ENCODE assay signal across 9 mouse cellular contexts in genomic region chr7:37771491-37772375, GRCm38 (mm10). TPM values are rescaled to one million over a fixed set of nuclear protein-coding genes. Genes with fewer than 3 reads are reported as not detected.
DNase-seq lines count a peak whose midpoint lies in the region; ATAC-seq and TF ChIP-seq lines count a peak whose summit lies in the region.
"Had no signal": no experiment of that assay in that cellular context is flagged by ENCODE, and none has a peak within 500 bp of the region (broad histone marks: within the 10 kb centered on the region; RNA-seq: fewer than 3 reads in every experiment).

No protein-coding gene starts in this region.

- WGBS in kidney, adult 2 months: under 1% methylated on average over 75 of the region's 75 CpGs
- WGBS in embryonic facial prominence, embryonic 11.5 days: under 1% methylated on average over 43 of the region's 75 CpGs
- under 1% methylated on average over 73 of the region's 75 CpGs for WGBS in liver, embryonic 14.5 days (ENCODE audit: insufficient replicate concordance)
- under 1% methylated on average over 68 of the region's 75 CpGs for WGBS in stomach, embryonic 16.5 days

- no peaks in the 10 kb centered on the region for H3K4me1 ChIP-seq in kidney, adult 2 months (ENCODE audit: control insufficient read depth, insufficient read depth, low read length)
- no peaks in the 10 kb centered on the region for H3K4me1 ChIP-seq in embryonic facial prominence, embryonic 11.5 days (ENCODE audit: control insufficient read depth, insufficient read depth, low read length)
- no peaks in the 10 kb centered on the region for H3K4me1 ChIP-seq in liver, embryonic 14.5 days (replicated peaks; ENCODE audit: control insufficient read depth in 2 of 2, insufficient read depth in 2 of 2, low read length in 1 of 2)
- peaks cover 16% of the 10 kb centered on the region; the same call in 1 of the 2 replicates for H3K4me1 ChIP-seq in stomach, embryonic 16.5 days (ENCODE audit: control insufficient read depth, insufficient read depth, low read length)

- peak overlapping the region; percentile 96 for H3K4me2 ChIP-seq in embryonic facial prominence, embryonic 11.5 days (ENCODE audit: low read depth, low read length)
- H3K4me2 ChIP-seq in liver, embryonic 14.5 days (ENCODE audit: low read depth): peak overlapping the region; percentile 53
- peak overlapping the region; percentile 96 for H3K4me2 ChIP-seq in stomach, embryonic 16.5 days (ENCODE audit: low read depth, low read length)

- no peak for TF ChIP-seq EP300 in liver, embryonic 14.5 days (IDR thresholded peaks at IDR 0.05; ENCODE audit: low read depth)

- peak overlapping the region; percentile 73 for H3K9ac ChIP-seq in embryonic facial prominence, embryonic 11.5 days (replicated peaks; ENCODE audit: low read length)
- H3K9ac ChIP-seq in liver, embryonic 14.5 days (replicated peaks): no peak overlapping the region
- peak overlapping the region; percentile 79 for H3K9ac ChIP-seq in stomach, embryonic 16.5 days (ENCODE audit: low read length)

- TF ChIP-seq CTCF in kidney, adult 2 months (conservative IDR thresholded peaks at IDR 0.05; ENCODE audit: insufficient read depth, insufficient read length, low read depth, low read length): no peak
- no peak for TF ChIP-seq CTCF in liver, embryonic 14.5 days (IDR thresholded peaks at IDR 0.05; ENCODE audit: low read depth)

- no peaks in the 10 kb centered on the region for H3K9me3 ChIP-seq in embryonic facial prominence, embryonic 11.5 days (replicated peaks; ENCODE audit: control insufficient read depth, low read length)
- no peaks in the 10 kb centered on the region for H3K9me3 ChIP-seq in liver, embryonic 14.5 days (ENCODE audit: control insufficient read depth, low read length)
- H3K9me3 ChIP-seq in stomach, embryonic 16.5 days (replicated peaks; ENCODE audit: control insufficient read depth, low read length): no peaks in the 10 kb centered on the region

- no peaks in the 10 kb centered on the region for H3K36me3 ChIP-seq in kidney, adult 2 months (ENCODE audit: control insufficient read depth, insufficient read depth, low read length)
- no peaks in the 10 kb centered on the region for H3K36me3 ChIP-seq in embryonic facial prominence, embryonic 11.5 days (replicated peaks; ENCODE audit: control insufficient read depth, insufficient read depth, low read depth, low read length)
- H3K36me3 ChIP-seq in liver, embryonic 14.5 days (replicated peaks; ENCODE audit: control insufficient read depth, insufficient read depth, low read depth): no peaks in the 10 kb centered on the region
- H3K36me3 ChIP-seq in stomach, embryonic 16.5 days (ENCODE audit: control insufficient read depth, insufficient read depth, low read length): no peaks in the 10 kb centered on the region

- ATAC-seq in embryonic facial prominence, embryonic 11.5 days (replicated peaks; ENCODE audit: insufficient number of reproducible peaks, low FRiP score, low TSS enrichment, low read depth): peak; percentile 57
- ATAC-seq in liver, embryonic 14.5 days (ENCODE audit: insufficient read depth): no peak
- peak; percentile 31; the same call in 1 of the 2 replicates for ATAC-seq in stomach, embryonic 16.5 days (ENCODE audit: insufficient read depth, low FRiP score)

- H3K27ac ChIP-seq in kidney, adult 2 months (ENCODE audit: insufficient read depth, low read depth, low read length): no peak overlapping the region
- peak overlapping the region; percentile 47; the same call in 1 of the 2 replicates for H3K27ac ChIP-seq in embryonic facial prominence, embryonic 11.5 days (replicated peaks; ENCODE audit: low read depth, low read length)
- H3K27ac ChIP-seq in liver, embryonic 14.5 days: no peak overlapping the region
- H3K27ac ChIP-seq in stomach, embryonic 16.5 days (ENCODE audit: low read length): peak overlapping the region; percentile 78

- H3K27me3 ChIP-seq in kidney, adult 2 months (replicated peaks; ENCODE audit: control insufficient read depth, insufficient read depth, low read length): peaks cover 18% of the 10 kb centered on the region
- peaks cover 18% of the 10 kb centered on the region for H3K27me3 ChIP-seq in embryonic facial prominence, embryonic 11.5 days (ENCODE audit: control insufficient read depth, insufficient read depth, low read length)
- peaks cover 79% of the 10 kb centered on the region for H3K27me3 ChIP-seq in liver, embryonic 14.5 days (ENCODE audit: control insufficient read depth, insufficient read depth, low read length)
- H3K27me3 ChIP-seq in stomach, embryonic 16.5 days (ENCODE audit: control insufficient read depth, insufficient read depth, low read length): peaks cover 73% of the 10 kb centered on the region
- H3K27me3 ChIP-seq: CH12.LX had no signal

- DNase-seq in kidney, adult 2 months: peak; percentile 8
- no peak for DNase-seq in kidney, adult 11 months
- peak; percentile 29 to 47 for DNase-seq in adrenal gland, adult 18-20 months (ENCODE audit: low spot score in 2 of 2)
- peak; percentile 68 for DNase-seq in embryonic facial prominence, embryonic 11.5 days (ENCODE audit: low spot score)
- DNase-seq in heart, postnatal 4 days: peak; percentile 44
- DNase-seq in liver, embryonic 14.5 days (ENCODE audit: low read depth in 3 of 3, low spot score in 3 of 3): no peak
- DNase-seq in ovary, postnatal 14 days (ENCODE audit: low spot score): no peak

- H3K4me3 ChIP-seq in kidney, adult 2 months (ENCODE audit: insufficient read depth, low read depth, low read length): peak overlapping the region; percentile 37
- peak overlapping the region; percentile 55 for H3K4me3 ChIP-seq in embryonic facial prominence, embryonic 11.5 days (ENCODE audit: low read depth, low read length)
- peak overlapping the region in 1 of 2 experiments; percentile 34; a peak in 2 of 4 replicates for H3K4me3 ChIP-seq in liver, embryonic 14.5 days (ENCODE audit: insufficient read depth in 1 of 2, low read depth in 2 of 2, low read length in 2 of 2)
- peak overlapping the region; percentile 65 for H3K4me3 ChIP-seq in stomach, embryonic 16.5 days (replicated peaks; ENCODE audit: low read length)

- TF ChIP-seq POLR2A in kidney, adult 2 months (IDR thresholded peaks at IDR 0.05; ENCODE audit: low read depth, low read length): no peak

RNA-seq across cellular contexts. Expression of gene Zfp536, which starts 1.7 kb away (rescaled TPM):
- 0.11 and 0.26 TPM in 2 replicates for polyA plus RNA-seq in kidney, adult 2 months (2012; rRNA removed)
- 1 to 10 TPM; 3.9 to 4.8 TPM for total RNA-seq in adrenal gland, adult 18-20 months (2021)
- polyA plus RNA-seq in embryonic facial prominence, embryonic 11.5 days (2014; fragmentation: Nextera tagmentation; extraction: Ambion mirVana): 9.1 and 9.9 TPM in 2 replicates
- total RNA-seq in heart, postnatal 4 days (2021): 10 to 100 TPM; 17.3 to 18.5 TPM
- polyA plus RNA-seq in liver, embryonic 14.5 days (2012; rRNA removed): 0.05 TPM in 1 of 2 replicates, not detected in the other
- polyA plus RNA-seq in liver, embryonic 14.5 days (2014; fragmentation: Nextera tagmentation; extraction: Ambion mirVana): not detected in 2 replicates
- polyA plus RNA-seq in stomach, embryonic 16.5 days (2015; fragmentation: Nextera tagmentation; extraction: Ambion mirVana): 14.9 and 17.2 TPM in 2 replicates
- total RNA-seq: CH12.LX had no signal

Comparison
In these comparisons a context has a peak if more than half of its experiments do, and no peak if none do; other contexts are left out.
1. DNase-seq: peak in kidney, adult 2 months (single experiment), adrenal gland, adult 18-20 months (2 of 2), embryonic facial prominence, embryonic 11.5 days (single experiment) and heart, postnatal 4 days (single experiment); none in kidney, adult 11 months (single experiment), liver, embryonic 14.5 days (0 of 3) and ovary, postnatal 14 days (single experiment).
2. H3K27ac ChIP-seq: peak in embryonic facial prominence, embryonic 11.5 days (single experiment) and stomach, embryonic 16.5 days (single experiment); none in kidney, adult 2 months (single experiment) and liver, embryonic 14.5 days (single experiment).
3. Peak in every context shown above with its lines, with median percentiles within 50 percentile points of each other: H3K4me2 ChIP-seq.